Mouse (Mus musculus) left cerebral cortex, postnatal 4 days (tissue): ENCODE measurements at regions not wholly inside any gene's neighbourhood (a gene's known extent, or its start where the extent isn't known, plus 50 kb on each side); places are given as distances from the start of the nearest gene placed in this dataset.

ENCODE experiments used
- DNase-seq: peaks from one replicate; pipeline ENCODE4 v3.0.0-alpha.2; 2022
- intact Hi-C: fragments of 180-260 bp; cut with DNase I; formaldehyde crosslinking; loops from one replicate; pipeline ENCODE4 v1.15.1; 2025

DNA sequence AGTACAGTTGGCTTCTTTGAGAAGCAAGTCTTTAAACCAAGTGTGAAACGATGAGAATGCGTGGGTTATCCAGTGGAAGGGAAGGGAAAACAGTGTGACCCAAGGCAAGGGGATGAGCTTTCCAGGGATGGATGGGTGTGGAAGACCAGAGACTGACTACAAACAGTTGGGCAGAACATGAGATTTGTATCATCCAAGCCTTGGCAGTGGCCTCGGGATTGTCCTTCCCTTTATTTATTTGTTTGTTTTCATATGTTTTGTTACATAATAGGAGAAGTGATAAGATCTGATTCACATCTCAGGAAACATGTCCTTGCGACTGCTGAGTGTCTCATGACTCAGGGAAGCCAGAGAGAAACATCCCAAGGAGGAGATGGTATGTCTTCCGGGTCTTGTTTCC, 585.4 kb upstream of the Nox3 start:
- intact Hi-C loops, result no loop called here
- DNase-seq, result no peak

GRCm38 (mm10) chr17:4291418-4291817, 595.4 kb upstream of the Nox3 start:
- no peak for DNase-seq
- intact Hi-C loops, result no loop called here

DNA sequence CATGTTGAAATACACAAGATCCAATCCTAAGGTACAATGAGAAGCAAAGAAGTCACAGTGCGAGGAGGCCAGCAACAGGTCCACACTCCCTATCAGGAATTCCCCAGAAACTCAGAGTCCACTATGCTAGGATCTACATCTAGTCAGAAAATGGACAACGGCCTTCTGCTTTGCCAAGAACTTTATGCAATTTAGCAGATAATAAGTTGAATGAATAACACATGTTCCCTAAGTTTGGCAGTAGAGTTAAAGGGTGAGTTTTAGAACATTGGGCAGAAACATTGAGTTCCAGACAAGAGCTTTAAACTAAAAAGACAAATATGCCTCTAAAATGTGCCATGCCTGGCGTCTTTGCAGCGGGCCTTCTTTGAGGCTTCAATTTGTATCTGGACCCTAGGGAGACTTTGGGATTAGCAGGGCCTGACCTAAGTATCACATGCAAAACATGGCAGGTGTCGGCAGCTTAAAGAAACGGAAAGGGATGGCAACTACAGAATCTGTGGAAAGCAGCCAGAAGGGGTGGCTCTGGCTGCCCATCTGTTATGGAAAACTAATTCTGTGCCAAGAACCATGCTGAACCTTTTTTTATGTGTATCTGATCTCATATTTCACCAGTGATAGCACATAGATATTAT, 600.6 kb upstream of the Nox3 start:
- intact Hi-C loops, result no loop called here
- DNase-seq, result peak; percentile 53

GRCm38 (mm10) chr17:4297156-4297535, 601.1 kb upstream of the Nox3 start:
- peak; percentile 50 for DNase-seq
- intact Hi-C loops, result no loop called here

DNA sequence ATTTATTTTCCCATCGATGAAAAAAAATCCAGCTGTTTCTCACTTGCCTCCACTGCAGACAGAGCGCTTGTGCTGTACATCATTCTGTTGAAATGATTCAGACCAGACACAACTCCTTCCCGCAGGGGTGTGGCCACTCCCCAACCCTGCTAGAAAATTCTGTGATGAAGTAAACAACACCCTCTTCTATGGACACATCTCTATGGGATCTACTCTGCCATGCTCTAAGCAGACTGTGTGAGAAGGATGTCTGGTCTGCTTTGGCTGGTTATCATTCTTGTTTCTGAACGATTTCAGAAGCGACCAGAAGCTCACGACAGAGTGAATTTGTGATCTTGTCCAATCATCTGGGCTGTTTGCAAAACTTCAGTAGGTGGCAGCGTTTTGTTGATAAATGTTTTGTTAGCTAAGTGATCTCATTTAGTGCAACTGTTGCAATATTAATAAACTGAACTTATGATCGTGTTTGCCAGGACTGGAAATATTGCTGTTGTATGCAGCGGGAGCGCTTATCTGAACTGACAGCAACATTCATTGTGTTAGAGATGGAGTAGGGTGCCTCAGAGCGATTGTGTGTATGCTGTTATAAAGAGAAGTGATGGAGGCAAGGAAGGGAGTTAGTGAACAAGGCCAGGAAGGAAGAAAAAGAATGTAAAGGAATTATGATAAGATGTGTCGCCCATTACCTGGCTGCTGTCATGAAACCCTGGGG, 605.2 kb upstream of the Nox3 start:
- intact Hi-C loops, result no loop called here
- no peak for DNase-seq

DNA sequence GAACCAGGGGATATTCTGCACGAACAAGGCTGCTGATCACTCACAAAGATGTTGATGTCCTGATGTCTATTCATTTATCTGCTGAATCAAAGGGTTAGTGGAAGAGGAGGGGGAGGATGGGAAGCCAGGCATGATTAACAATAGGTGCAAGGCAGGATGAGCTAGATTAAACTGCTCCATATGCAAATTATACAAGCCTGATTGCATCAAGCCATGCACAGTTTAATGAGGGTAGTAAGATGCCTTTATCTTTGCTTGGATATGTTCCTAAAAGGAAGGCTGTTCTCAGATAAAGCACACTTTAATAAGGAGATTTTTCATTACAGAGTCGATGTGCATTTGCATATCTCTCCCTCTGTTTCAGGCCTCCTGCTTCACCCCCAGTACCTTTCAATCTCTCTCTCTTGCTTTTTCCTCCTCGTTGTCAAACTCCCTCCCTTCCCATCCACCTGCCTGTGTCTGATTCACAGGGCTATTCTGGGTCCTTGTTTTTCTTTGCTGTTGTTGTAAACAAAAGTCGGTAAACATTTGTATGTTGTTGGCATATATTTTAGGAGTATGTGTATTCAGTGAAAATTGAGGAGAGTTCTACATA, 615.8 kb upstream of the Nox3 start:
- intact Hi-C loops, result no loop called here
- no peak for DNase-seq

DNA sequence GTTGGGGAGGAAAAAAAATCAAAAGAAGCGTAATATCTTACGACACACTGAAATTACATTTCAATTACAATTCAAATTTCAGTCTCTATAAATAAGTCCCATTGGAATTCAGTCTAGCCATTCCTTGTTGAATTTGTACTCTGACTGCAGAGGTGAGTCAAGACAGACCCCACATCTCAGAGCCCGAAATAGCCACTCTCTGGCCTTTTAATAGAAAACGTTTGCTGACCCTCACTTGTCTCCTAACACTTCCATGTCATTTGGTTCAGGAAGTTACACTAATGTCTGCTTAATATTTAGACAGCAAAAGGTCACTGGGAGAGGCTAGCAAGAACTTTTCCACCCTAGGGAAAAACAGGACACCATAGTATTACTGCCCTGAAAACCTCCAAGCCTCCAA, 623.1 kb upstream of the Nox3 start:
- no peak for DNase-seq

DNA sequence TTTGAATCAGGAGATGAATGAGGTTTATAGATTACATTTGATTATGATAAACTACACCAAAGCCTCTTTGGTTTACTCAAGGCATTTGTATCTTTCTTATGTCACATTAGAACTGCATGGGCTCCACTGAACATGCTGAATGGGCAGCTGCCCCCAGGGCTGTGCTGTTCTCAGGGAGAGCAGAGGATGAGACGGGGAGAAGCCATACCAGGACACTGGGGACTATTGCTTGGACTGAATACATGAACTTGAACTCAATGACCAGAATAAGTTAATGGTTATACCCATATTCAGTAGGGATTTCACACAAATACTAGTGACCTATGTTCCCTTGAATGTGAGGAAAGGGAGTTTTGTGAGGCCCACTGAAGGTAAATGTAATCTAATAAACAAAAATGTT, 632.7 kb upstream of the Nox3 start:
- DNase-seq, result no peak
- intact Hi-C loops, result no loop called here

More for the DNA sequence above, 623.1 kb upstream of the Nox3 start:
- intact Hi-C loops, result no loop called here

- intact Hi-C loops, result no loop called here
- DNase-seq, result no peak
Measured at GRCm38 (mm10) chr17:4331650-4332049, 635.6 kb upstream of the Nox3 start.

GRCm38 (mm10) chr17:4333091-4333490, 637.0 kb upstream of the Nox3 start:
- DNase-seq, result no peak
- intact Hi-C loops, result no loop called here

- no peak for DNase-seq
- intact Hi-C loops, result no loop called here
Measured at GRCm38 (mm10) chr17:4353018-4353417, 641.1 kb upstream of the Arid1b start.

DNA sequence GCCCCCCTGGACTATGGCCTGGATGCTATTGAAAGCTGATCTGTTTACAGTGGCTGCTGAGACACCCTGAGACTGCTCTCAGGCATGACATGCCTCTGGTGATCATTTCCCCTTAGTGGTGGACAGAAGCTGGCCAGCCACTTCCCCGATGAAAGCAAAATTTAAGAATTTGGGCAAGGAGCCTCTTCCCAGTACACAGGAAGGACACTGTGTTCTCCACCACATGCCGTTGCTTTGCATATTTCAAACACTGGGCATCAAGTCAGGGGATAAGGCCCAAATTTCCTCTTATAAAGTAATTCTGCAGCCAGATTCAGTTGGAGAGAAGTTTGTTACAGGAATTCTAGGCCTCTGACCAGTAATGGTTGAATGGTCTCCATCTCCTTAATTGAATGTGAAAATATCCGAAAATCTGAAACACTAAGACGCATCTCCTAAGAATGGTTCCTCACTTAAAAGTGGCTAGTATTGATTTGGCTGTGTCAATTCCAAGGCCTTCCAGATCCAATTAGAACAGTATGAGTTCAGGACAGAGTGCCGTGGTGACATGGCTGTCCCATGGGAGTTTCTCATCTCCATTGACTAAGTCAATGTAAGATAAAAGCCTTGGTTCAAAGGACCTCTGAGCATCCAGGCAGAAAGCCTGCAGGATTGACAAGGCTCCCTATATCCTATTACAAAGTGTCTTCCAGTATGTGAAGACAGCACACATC, 638.5 kb upstream of the Arid1b start:
- intact Hi-C loops, result no loop called here
- DNase-seq, result no peak

DNA sequence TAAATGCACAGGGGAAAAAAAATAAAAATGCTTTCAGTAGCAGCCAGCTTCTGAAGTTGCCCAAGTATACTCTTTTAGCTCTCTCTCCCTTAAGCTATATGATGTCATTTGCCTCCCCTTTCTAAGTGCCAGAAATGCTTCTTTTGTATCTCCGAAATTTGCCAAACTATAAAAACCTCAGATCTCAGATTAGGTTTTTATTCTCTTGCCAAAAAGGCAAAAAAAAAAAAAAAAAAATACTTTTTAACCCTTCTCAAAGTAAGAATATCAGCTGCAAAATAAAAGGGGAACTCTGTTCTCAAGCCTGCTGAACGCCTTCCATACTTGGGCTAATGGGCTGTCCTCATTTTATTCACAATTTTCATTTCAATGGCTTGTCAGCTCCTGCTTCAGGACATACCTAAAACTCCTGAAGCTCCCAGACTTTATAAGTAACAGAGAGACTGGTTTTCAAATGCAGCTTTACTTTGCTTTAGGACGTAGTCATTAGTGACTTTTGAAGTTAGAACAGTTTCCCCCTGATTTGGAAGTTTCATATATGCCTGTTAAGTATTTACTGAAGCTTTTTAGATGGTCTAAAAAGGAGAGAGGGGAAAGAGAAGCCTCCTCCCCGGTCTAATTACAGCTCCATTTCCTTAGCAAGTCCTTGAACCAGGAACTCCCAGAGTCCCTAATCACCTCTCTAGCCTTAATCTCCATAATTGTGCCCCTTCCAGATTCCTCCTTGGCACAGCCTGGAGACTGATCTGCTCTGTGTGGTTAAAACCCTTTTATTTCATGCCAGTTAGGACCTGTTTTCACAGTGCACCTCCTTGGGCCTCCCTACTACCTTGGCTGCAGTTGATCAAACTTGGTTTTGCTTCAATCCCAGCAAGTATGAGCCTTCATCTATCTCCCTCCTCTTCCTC, 633.5 kb upstream of the Arid1b start:
- no peak for DNase-seq
- intact Hi-C loops, result no loop called here

- DNase-seq, result no peak
- intact Hi-C loops, result no loop called here
Measured at GRCm38 (mm10) chr17:4365811-4366210, 628.3 kb upstream of the Arid1b start.

- no peak for DNase-seq
- intact Hi-C loops, result no loop called here
Measured at GRCm38 (mm10) chr17:4380449-4380848, 613.7 kb upstream of the Arid1b start.

GRCm38 (mm10) chr17:4380873-4381272, 613.3 kb upstream of the Arid1b start:
- intact Hi-C loops, result no loop called here
- no peak for DNase-seq

DNA sequence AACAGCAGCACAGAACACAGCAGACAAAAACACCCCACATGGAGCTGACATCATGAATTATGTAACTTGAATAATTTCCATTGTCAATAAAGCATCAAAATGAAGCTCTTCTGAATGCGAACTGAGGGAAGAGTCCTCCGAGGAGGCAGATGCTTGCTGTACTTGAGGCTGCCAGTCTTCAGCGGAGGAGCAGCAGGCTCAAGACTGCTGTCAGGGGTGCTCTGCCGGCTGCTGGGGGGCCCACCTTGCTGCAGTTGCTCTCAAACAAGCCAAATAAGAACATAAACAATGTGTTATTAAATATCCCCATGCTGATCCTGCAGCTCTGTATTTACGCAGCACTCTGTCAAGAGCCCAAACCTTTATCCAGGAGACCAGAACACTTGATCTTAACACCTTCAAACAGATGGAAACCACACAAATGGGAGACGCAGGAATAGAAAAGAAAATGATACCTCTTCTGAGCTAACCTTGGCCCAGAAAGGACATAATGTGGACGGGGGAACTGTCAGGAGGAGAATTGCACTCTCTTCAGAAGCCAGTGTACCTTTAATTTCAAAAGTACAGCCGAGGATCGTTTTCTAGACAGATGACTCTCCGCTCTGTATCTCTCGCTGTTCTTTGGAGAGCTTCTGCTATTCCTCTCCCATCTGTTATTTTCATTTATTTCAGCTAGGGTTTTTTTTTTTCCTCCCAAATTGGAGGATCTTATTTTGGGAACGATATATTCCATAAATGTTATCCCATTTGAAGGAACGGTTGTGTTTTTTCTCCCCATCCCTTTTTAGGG, 612.0 kb upstream of the Arid1b start:
- no peak for DNase-seq
- intact Hi-C loops, result no loop called here

DNA sequence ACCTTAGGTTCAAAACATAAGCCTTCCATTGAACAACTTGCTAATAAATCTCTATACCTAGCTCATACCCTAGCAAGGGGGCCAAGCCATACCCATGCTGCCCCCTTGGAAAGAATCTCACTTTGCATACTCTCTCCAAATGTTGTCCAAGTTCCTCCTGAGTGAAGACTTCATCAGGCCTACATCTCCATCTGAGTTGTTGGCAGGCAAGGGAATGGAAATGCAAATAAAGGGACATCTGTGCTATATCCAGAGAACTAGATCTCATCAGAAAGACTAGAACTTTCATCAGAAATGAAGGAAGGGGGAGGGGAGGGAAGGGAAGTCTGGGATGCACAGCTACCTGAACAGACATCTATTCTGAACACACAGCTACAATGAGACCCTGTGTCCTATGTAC, 611.4 kb upstream of the Arid1b start:
- intact Hi-C loops, result no loop called here
- DNase-seq, result no peak

DNA sequence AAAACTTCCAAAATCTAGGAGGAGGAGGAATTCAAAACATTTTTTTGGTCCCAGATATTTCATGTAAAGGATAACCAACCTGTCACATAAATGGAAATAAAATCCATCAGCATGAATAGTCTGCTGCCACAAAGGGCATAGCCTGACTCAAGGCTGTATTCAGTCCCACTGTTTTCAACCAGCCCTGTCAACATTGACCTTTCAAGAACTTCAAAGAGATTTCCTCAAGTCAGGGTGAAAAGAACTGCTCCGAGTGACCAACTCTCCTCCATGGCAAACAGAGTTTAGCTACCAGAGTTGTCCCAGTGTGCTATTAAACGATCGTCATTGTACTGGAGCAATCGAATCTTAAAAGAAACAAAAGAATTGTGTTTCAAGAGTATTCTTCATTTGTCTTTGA, 606.5 kb upstream of the Arid1b start:
- intact Hi-C loops, result no loop called here
- DNase-seq, result no peak

DNA sequence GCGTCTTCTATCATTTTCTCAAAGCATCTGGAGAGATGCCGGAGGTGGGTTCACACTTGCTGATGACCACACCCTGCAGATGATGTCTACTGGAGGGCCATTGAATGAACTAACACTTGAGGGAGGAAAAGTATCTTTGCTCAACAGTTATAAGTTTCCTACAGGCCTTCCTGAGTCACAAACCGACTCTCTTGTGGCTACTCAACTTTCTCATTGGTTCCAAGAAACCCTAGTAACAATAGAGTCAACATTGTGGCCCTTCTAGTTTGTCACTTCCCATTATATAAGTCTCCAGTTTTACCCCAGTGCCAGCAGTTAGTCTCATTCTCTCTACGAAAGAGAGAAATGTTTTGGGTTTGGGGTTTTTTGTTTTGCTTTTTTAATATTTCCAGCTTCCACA, 604.1 kb upstream of the Arid1b start:
- intact Hi-C loops, result no loop called here
- DNase-seq, result no peak
